Mouse (Mus musculus) limb, embryonic 15.5 days (tissue): Measurements from ENCODE around the gene Adam3. TPM values are rescaled to one million over a fixed set of nuclear protein-coding genes. Genes with fewer than 3 reads are reported as not detected.

Experiments
- ATAC-seq: fragments of 200-750 bp; cut with Nextera tagmentation; 2 replicates; pipeline ENCODE4 v1.8.0; 2017; ENCODE audit warnings: low read depth, moderate TSS enrichment; ENCODE audit not compliant: insufficient number of reproducible peaks, low FRiP score, low TSS enrichment
- H3K27ac ChIP-seq: fragments of 300-500 bp; sonication (generic); 2 replicates; pipeline ENCODE4 v1.5.1; 2015; ENCODE audit warnings: moderate library complexity, mild to moderate bottlenecking, inconsistent platforms
- H3K27me3 ChIP-seq: fragments of 300-500 bp; sonication (generic); 2 replicates; pipeline ENCODE4 v1.6.1; 2015; ENCODE audit warnings: inconsistent platforms
- H3K36me3 ChIP-seq: fragments of 300-500 bp; sonication (generic); 2 replicates; pipeline ENCODE4 v1.6.1; 2015; ENCODE audit warnings: inconsistent platforms
- H3K4me1 ChIP-seq: fragments of 300-500 bp; sonication (generic); 2 replicates; pipeline ENCODE4 v1.6.1; 2015; ENCODE audit warnings: inconsistent platforms
- H3K4me2 ChIP-seq: fragments of 300-500 bp; sonication (generic); 2 replicates; pipeline ENCODE4 v1.6.1; 2015; ENCODE audit warnings: mild to moderate bottlenecking, inconsistent platforms
- H3K4me3 ChIP-seq: fragments of 300-500 bp; sonication (generic); 2 replicates; pipeline ENCODE4 v1.5.1; 2015; ENCODE audit warnings: mild to moderate bottlenecking, inconsistent platforms
- H3K9ac ChIP-seq: fragments of 300-500 bp; sonication (generic); 2 replicates; pipeline ENCODE4 v1.6.1; 2015; ENCODE audit warnings: inconsistent platforms
- H3K9me3 ChIP-seq: fragments of 300-500 bp; sonication (generic); 2 replicates; pipeline ENCODE4 v1.6.1; 2016; ENCODE audit warnings: inconsistent platforms
- WGBS: fragments of 180-500 bp; shearing (Covaris S2); methylation state at CpG from one replicate; pipeline ENCODE4 v1.1.7; 2015; 5-methylcytosine and 5-hydroxymethylcytosine counted together
- polyA plus RNA-seq: library from polyadenylated mRNA; unstranded; fragments of >200 nt; fragmentation: Nextera tagmentation; extraction: Ambion mirVana; gene quantifications from 2 replicates; pipeline ENCODE4 v1.2.1, GENCODE M21; 2015

Gene Adam3
- 0.27 and 0.47 TPM in 2 replicates for polyA plus RNA-seq

DNA sequence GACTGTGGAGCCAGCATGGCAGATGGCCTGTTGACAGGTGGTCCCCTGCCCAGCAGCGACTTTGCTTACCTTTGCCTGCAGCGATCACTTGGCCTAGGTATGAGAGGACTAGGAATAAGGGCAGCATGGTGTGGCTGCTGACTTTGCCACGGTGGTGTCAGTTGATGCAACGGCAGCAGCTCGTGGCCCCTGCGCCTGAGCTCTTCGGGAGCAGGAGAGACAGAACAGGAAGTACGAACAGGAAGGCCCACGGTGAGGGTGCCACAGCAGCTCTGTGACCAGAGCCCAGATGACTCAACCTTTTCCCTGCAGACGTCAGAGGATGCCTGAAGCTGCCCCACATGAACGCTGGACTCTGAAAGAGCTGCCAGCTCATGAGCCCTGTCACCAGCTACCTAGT, at the start of gene Adam3:
Gene Adam3, minus strand, starts transcription at position 223 of the 400 bp plus-strand sequence.
- Histone ChIP-seq H3K4me3 (no peak within 1 kb of the TSS), H3K27me3 (no peaks in the 10 kb centered on the region), H3K36me3 (no peaks in the 10 kb centered on the region), H3K9ac (no peak within 1 kb of the TSS), H3K4me2 (no peak within 1 kb of the TSS), H3K27ac (no peak within 1 kb of the TSS), H3K9me3 (no peaks in the 10 kb centered on the region), H3K4me1 (peaks cover 3% of the 10 kb centered on the region; the same call in 1 of the 2 replicates)
- WGBS = 48% methylated on average over 11 of the region's 11 CpGs
- ATAC-seq = no peak

DNA sequence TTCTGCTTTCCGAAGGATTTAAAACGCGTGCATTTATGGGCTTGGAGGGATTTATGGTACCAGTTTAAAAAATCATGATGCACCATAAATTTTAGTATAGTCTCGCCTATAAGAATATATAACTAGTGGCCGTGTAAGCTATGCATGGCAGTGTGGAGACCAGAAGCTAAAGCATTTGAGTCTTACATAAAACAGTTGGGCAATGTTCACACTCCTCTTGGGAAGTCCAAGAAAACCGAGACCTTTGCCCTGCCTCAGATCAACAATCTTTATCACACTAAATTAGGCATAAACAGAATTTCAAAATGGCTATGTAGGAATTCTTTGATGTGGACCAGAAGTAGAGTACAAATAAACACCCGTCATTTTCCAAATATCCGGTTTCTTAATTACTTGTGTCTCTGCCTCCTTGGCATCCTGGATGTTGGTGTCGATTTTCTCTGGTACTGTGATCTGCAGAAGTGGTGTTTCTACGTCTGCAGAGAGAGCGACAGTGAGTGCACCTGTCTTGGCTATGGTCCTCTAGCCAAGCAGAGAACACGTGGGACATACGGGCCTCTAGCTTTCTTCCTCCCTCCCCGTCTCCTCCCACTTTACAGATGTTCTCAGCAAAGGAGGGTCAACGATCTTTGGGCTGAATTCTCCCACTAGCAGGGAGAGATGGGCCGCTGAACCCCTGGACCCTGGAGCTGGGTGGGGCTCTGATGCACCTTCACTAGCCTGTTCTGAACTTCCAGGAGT, 596 bp downstream of the Adam3 start:
- Histone ChIP-seq H3K27ac (no peak overlapping the region), H3K27me3 (no peaks in the 10 kb centered on the region), H3K4me2 (no peak overlapping the region), H3K4me3 (no peak overlapping the region), H3K9me3 (no peaks in the 10 kb centered on the region), H3K36me3 (no peaks in the 10 kb centered on the region), H3K4me1 (peaks cover 3% of the 10 kb centered on the region; the same call in 1 of the 2 replicates), H3K9ac (no peak overlapping the region)
- WGBS = 39% methylated on average over 16 of the region's 16 CpGs
- ATAC-seq = no peak

Other genes with a start within 250 kb of the Adam3 start
- 0.41 and 0.74 TPM in 2 replicates for gene Adam5, start 98.5 kb upstream of the Adam3 start, polyA plus RNA-seq